Mouse (Mus musculus) bone marrow, adult 2 months (tissue): Measurements from ENCODE around the gene Dnaja3.
"Not testable (repeated sequence)": the region's sequence is repeated elsewhere in the genome, so short reads cannot be mapped to it uniquely, and the experiment has no call there.

ENCODE experiments used
- CTCF ChIP-seq: fragments of 200-500 bp; IDR thresholded peaks from 2 replicates; pipeline ENCODE4 v1.5.1; 2011; ENCODE audit warnings: low read length, control low read depth; ENCODE audit not compliant: control insufficient read depth, insufficient read depth
- POLR2A ChIP-seq: fragments of 200-500 bp; IDR thresholded peaks from 2 replicates; pipeline ENCODE4 v1.6.1; 2011; ENCODE audit warnings: low read depth, mild to moderate bottlenecking, control low read depth, low read length, borderline replicate concordance; ENCODE audit not compliant: control insufficient read depth

DNA sequence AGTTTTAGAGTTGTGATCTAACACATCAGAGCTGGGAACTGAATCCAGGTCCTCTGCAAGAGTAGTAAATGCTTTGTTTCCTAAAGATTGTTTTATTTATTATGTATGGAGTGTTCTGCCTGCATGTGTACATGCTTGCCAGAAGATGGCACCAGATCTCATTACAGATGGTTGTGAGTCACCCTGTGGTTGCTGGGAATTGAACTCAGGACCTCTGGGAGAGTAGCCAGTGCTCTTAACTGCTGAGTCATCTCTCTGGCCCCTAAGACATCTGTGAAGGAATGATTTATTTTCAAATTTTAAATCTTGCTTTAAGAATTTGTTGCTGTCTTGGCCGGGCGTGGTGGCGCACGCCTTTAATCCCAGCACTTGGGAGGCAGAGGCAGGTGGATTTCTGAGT is 49.6 kb downstream of the Dnaja3 start:
- TF ChIP-seq CTCF, POLR2A: not testable (repeated sequence)
